Mouse (Mus musculus): ENCODE data around the gene Ttc24. TPM values are rescaled to one million over a fixed set of nuclear protein-coding genes. Genes with fewer than 3 reads are reported as not detected.

Gene Ttc24
- polyA plus RNA-seq, 1 experiment from 2014 or later, result not detected

DNA sequence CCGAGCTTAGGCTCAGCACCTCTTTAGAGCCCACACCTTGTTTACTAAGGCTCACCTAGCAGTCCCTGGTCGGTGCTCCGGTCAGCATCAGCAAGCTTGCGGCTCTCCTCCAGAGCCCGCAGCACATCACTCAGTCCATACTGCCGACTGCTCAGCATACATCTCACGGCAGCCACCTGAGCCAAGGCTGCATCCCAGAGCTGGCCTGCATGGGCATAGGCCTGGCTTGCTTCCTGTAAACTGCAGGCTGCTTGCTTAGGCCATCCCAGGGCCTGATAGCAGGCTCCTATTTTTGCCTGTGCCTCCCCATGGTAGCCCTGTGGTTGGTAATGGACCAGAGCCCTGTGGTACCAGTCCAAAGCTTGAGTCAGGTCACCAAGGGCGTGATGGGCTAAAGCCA is 3.3 kb downstream of the Ttc24 start:
- Histone ChIP-seq H3K4me3 (no peak overlapping the region), H3K36me3 (no peaks in the 10 kb centered on the region), H3K4me1 (no peaks in the 10 kb centered on the region), H3K27me3 (peaks cover 18% of the 10 kb centered on the region), H3K27ac (replicated peaks) (no peak overlapping the region), H3K9me3 (no peaks in the 10 kb centered on the region), H3K4me2 (replicated peaks) (no peak overlapping the region), H3K9ac (replicated peaks) (no peak overlapping the region)
- ATAC-seq (ENCODE audit: low FRiP score, low read depth), result no peak
- 87% methylated on average over 8 of the region's 8 CpGs for WGBS

DNA sequence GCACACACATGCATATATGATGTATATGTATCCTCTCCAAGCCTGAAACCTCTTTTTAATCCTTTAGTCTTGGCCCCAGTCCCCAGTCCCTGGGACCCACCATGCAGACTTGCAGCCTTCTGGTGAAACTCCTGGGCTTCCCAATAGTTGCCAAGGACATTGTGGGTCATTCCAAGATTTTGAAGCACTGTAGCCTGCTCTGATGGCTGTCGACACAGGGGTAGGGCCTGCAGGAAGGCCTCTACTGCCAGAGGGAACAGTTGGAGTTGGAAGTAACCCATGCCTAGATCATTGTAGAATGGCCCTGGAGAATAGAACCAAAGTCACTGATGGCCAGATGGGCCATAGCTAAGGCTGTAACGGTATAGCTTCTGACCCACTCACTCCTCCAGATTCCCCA is 3.8 kb downstream of the Ttc24 start:
- Histone ChIP-seq H3K27ac (replicated peaks) (no peak overlapping the region), H3K9me3 (no peaks in the 10 kb centered on the region), H3K4me2 (replicated peaks) (no peak overlapping the region), H3K4me1 (no peaks in the 10 kb centered on the region), H3K9ac (replicated peaks) (no peak overlapping the region), H3K4me3 (no peak overlapping the region), H3K27me3 (peaks cover 18% of the 10 kb centered on the region), H3K36me3 (no peaks in the 10 kb centered on the region)
- WGBS, result 77% methylated on average over 2 of the region's 2 CpGs
- no peak for ATAC-seq (ENCODE audit: low FRiP score, low read depth)

DNA sequence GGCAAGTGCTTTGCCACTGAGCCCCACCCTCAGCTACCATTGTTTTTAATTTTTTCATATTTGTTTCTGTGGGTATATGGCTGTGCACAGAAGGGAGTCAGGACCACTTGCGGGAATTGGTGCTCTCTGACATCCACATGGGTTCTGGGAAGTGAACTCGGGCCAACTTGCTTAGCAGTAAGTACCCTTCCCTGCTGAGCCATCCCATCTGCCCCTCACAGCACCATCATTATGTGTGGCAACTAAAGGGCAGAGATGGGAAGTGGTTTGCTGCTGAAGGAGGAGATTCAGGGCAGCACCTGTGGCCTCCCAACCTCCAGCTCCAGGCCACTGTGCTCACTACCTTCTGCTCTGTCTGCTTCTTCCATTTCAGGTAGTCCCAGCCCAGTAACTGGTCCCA is 4.5 kb downstream of the Ttc24 start:
- no peak for ATAC-seq (ENCODE audit: low FRiP score, low read depth)
- Histone ChIP-seq H3K9ac (replicated peaks) (no peak overlapping the region), H3K27ac (replicated peaks) (no peak overlapping the region), H3K4me2 (replicated peaks) (no peak overlapping the region), H3K27me3 (peaks cover 18% of the 10 kb centered on the region), H3K4me1 (no peaks in the 10 kb centered on the region), H3K4me3 (no peak overlapping the region), H3K36me3 (no peaks in the 10 kb centered on the region), H3K9me3 (no peaks in the 10 kb centered on the region)
- 68% methylated on average over 2 of the region's 2 CpGs for WGBS

DNA sequence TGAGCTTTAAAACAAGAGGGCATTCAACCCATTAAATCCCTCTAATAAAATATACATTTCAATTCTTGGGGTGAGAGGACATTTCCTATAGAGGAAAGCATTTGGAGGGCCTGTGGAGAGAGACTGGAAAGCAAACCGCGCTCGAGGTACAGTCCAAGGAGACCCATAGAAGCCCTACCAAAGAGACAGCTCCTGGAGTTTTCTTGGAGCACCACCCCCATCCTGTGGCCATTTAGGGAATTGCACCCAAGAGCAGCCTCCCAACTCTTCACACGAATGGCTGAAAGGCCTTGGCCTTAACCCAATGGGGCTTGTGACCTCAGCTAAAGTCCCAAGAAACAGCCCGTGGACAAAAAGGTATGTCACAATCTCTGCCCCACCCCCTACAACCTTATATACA is 6.3 kb downstream of the Ttc24 start:
- H3K4me2 ChIP-seq (replicated peaks), result no peak overlapping the region
- H3K4me3 ChIP-seq, result no peak overlapping the region
- H3K4me1 ChIP-seq, result no peaks in the 10 kb centered on the region
- 0 out of 2 replicates have a peak overlapping the region, but pooled peaks have one; percentile 11 for H3K9ac ChIP-seq (replicated peaks)
- H3K9me3 ChIP-seq, result no peaks in the 10 kb centered on the region
- H3K27me3 ChIP-seq, result peaks cover 18% of the 10 kb centered on the region
- no peaks in the 10 kb centered on the region for H3K36me3 ChIP-seq
- no peak for ATAC-seq (ENCODE audit: low FRiP score, low read depth)
- H3K27ac ChIP-seq (replicated peaks), result no peak overlapping the region
- 2% methylated on average over 5 of the region's 5 CpGs for WGBS

DNA sequence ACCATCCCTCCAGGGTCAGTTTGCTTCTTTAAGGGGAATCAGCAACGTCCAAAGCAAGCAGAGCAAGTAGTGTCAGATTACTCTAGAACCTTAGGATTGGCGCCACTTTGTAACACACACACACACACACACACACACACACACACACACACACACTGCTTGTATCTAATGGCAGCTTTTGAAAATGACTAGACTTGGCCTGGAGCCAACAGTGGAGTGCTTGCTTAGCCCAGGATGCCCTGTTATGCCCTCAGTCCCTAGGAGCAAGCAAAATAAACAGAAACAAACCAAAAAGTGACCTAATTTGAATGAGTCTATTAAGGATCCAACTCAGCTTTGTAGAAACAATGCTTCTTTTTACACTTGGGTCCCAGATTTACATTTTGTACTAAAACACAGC is 9.7 kb downstream of the Ttc24 start:
- no peaks in the 10 kb centered on the region for H3K36me3 ChIP-seq
- no peak overlapping the region for H3K4me2 ChIP-seq (replicated peaks)
- ATAC-seq (ENCODE audit: low FRiP score, low read depth), result no peak
- no peak overlapping the region for H3K9ac ChIP-seq (replicated peaks)
- WGBS, result 50% methylated on average over 2 of the region's 2 CpGs
- H3K4me3 ChIP-seq, result no peak overlapping the region
- H3K4me1 ChIP-seq, result no peaks in the 10 kb centered on the region
- H3K27ac ChIP-seq (replicated peaks), result no peak overlapping the region
- peaks cover 10% of the 10 kb centered on the region; the same call in 1 of the 2 replicates for H3K27me3 ChIP-seq
- H3K9me3 ChIP-seq, result no peaks in the 10 kb centered on the region

DNA sequence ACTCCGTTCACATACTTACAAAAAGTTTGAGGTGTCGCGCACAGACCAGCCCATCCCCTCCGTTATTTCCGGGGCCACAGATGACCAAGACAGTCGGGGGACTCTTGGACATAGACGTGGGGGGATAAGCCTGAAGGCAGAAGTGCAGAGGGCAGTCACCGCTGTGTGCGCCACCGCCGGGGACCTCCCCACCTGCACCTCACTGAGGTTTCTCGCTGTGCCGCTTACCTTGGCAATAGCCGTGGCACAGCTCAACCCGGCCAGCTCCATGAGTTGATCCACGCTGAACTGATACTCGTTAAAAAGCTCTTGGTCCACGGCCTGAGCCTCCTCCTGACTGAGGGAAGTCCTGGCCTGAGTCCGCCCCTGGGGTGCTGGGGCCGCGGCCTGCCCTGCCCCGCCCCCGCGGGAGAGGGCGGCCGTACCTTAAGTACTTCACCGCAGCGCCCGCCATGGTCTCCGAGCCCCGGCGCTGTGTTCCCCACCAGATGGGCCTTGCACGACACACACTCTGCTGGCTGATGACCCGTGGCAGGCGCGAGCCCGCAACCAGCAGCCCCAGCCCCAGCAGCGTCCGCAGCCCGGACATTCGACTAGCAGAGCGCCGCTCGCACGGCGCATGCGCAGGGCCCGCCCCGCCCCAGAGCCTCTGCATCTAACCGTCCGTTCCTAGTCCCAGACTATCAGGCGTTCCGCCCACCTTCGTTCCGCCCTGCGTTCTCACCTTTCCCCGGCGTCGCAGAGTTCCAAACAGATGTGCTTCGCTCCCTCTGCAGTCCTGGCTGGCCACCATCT is 20.0 kb downstream of the Ttc24 start, which contains the start of gene Naxe:
Naxe (minus strand) TSS at position 594 of the 795 bp plus-strand sequence.
- Histone ChIP-seq H3K4me1 (peaks cover 17% of the 10 kb centered on the region), H3K9ac (replicated peaks) (peak within 1 kb of the TSS; percentile 93), H3K4me2 (replicated peaks) (peak within 1 kb of the TSS; percentile 92), H3K27ac (replicated peaks) (peak within 1 kb of the TSS; percentile 75), H3K36me3 (peaks cover 31% of the 10 kb centered on the region), H3K27me3 (peaks cover 4% of the 10 kb centered on the region; the same call in 1 of the 2 replicates), H3K4me3 (peak within 1 kb of the TSS; percentile 92), H3K9me3 (no peaks in the 10 kb centered on the region)
- ATAC-seq (ENCODE audit: low FRiP score, low read depth), result peak; percentile 95
- WGBS, result under 1% methylated on average over 60 of the region's 60 CpGs

DNA sequence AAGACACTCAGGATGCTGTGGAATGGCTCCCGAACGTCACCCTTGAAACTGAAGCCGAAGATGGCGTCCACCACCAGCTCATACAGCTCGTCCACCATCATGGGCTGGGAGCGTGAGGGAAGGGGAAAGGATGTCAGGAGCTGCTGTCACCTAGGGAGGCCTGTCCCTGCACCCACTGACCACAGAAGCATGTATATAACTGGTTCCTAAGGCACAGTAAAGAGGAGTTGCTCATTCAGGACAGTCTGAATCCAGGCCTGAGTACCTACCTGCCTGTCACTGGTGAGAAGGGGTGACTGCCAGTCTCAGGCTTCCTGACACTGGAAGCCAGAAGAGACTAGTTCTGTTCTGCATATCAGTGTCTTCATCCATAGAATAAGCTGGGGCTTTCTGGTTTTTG is 21.1 kb downstream of the Ttc24 start:
- Histone ChIP-seq H3K9ac (replicated peaks) (no peak overlapping the region), H3K36me3 (peaks cover 42% of the 10 kb centered on the region), H3K9me3 (no peaks in the 10 kb centered on the region), H3K27me3 (peaks cover 4% of the 10 kb centered on the region; the same call in 1 of the 2 replicates), H3K4me2 (replicated peaks) (peak overlapping the region; percentile 92; the same call in 1 of the 2 replicates), H3K4me1 (peaks cover 17% of the 10 kb centered on the region), H3K4me3 (peak overlapping the region; percentile 92; the same call in 1 of the 2 replicates), H3K27ac (replicated peaks) (no peak overlapping the region)
- ATAC-seq (ENCODE audit: low FRiP score, low read depth), result no peak
- 86% methylated on average over 6 of the region's 6 CpGs for WGBS

DNA sequence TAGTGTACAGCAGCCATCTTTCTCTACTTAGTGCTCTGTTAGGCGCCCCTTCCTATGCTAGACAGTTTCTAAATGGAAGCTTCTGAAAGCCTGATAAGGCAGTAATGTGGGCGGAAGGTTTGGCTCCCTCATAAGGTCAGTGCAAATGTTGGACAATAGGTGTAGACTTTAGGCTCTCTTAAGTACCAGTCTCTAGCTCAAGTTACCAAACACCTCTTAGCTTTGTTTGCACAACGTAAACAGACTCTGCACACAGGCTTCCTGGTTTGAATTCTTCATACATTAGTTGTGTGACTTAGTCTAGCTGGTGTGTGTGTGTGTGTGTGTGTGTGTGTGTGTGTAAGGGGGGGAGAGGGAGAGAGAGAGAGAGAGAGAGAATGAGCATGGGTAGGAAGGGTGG is 28.6 kb downstream of the Ttc24 start:
- H3K4me3 ChIP-seq, result no peak overlapping the region
- peaks cover 39% of the 10 kb centered on the region for H3K36me3 ChIP-seq
- no peaks in the 10 kb centered on the region for H3K9me3 ChIP-seq
- no peaks in the 10 kb centered on the region for H3K4me1 ChIP-seq
- 90% methylated on average over 3 of the region's 3 CpGs for WGBS
- H3K27ac ChIP-seq (replicated peaks), result no peak overlapping the region
- no peaks in the 10 kb centered on the region for H3K27me3 ChIP-seq
- H3K4me2 ChIP-seq (replicated peaks), result no peak overlapping the region
- ATAC-seq (ENCODE audit: low FRiP score, low read depth), result no peak
- no peak overlapping the region for H3K9ac ChIP-seq (replicated peaks)

DNA sequence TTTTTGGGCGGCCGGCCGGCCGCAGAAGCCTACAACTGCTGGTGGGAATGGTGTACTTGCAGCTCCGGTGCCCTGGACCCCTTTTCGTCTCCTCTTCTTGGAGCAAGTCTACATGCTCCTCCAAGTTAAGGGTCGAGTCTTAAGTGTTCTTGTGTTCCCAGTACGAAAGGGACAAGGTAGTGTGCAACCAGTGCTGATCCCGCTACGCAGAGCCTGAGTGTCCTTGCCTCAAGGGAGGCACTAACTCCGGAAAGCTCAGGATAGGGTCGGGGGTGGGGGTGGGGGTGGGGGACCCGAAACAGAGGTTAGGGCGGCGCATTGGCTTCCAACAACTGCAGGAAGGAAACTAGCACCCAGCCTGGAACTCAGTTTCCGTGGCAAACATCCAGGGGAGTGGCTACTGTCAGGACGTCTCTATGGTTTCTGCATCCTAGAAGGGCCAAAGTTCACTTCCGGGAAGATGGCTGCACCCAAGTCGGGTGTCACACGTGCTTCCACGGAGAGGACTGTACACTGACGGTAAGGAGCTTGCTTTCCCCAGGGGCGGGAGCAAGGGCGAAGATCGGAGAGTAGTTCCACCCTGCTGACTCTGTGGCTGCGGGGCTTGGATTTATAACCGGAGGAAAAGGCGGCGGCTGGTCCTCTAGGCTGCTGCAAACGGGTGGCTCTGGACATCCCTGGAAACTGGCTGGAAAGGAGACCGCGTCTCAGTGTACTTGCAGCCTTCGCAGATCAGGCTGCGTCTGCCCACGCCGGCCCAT is 35.3 kb downstream of the Ttc24 start, which contains the start of gene Gpatch4:
Gpatch4 (plus strand) TSS at position 448 of the 761 bp plus-strand sequence.
- 12% methylated on average over 36 of the region's 36 CpGs for WGBS
- Histone ChIP-seq H3K27ac (replicated peaks) (no peak within 1 kb of the TSS), H3K9me3 (no peaks in the 10 kb centered on the region), H3K4me2 (replicated peaks) (peak within 1 kb of the TSS; percentile 76), H3K9ac (replicated peaks) (peak within 1 kb of the TSS; percentile 57), H3K4me1 (peaks cover 9% of the 10 kb centered on the region; the same call in 1 of the 2 replicates), H3K27me3 (peaks cover 14% of the 10 kb centered on the region), H3K4me3 (peak within 1 kb of the TSS; percentile 64), H3K36me3 (no peaks in the 10 kb centered on the region)
- peak; percentile 87 for ATAC-seq (ENCODE audit: low FRiP score, low read depth)

DNA sequence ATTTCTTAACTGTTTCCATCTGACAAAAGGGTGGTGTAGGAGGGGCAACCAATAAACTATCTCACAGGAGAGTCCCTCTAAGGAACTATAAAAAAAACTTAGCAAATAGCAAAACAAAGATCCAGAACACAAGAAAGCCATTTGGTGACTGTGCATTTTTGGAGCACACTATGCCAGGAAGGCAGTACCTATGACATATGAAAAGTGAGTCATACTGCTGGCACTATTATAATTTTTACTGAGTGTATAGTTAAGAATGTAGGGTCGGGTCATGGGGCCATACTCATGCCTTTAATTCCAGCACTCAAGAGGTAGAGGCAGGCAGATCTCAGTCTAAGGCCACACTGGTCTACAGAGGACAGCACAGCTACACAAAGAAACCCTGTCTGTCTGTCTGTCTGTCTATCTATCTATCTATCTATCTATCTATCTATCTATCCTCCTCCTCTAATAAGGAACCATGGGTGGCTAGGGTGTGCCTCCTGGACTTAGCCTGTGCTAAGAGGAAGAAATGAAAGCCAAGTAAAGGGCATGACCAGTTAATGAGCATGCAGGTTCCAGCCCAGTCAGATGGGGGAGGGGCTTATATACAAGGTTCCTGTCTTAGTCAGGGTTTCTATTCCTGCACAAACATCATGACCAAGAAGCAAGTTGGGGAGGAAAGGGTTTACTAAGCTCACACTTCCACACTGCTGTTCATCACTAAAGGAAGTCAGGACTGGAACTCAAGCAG is 42.4 kb downstream of the Ttc24 start:
- Histone ChIP-seq H3K4me3 (no peak overlapping the region), H3K27me3 (peaks cover 33% of the 10 kb centered on the region), H3K4me2 (replicated peaks) (no peak overlapping the region), H3K9me3 (no peaks in the 10 kb centered on the region), H3K4me1 (no peaks in the 10 kb centered on the region), H3K36me3 (no peaks in the 10 kb centered on the region), H3K27ac (replicated peaks) (no peak overlapping the region), H3K9ac (replicated peaks) (no peak overlapping the region)
- no peak for ATAC-seq (ENCODE audit: low FRiP score, low read depth)
- WGBS, result 75% methylated on average over 1 of the region's 1 CpGs

DNA sequence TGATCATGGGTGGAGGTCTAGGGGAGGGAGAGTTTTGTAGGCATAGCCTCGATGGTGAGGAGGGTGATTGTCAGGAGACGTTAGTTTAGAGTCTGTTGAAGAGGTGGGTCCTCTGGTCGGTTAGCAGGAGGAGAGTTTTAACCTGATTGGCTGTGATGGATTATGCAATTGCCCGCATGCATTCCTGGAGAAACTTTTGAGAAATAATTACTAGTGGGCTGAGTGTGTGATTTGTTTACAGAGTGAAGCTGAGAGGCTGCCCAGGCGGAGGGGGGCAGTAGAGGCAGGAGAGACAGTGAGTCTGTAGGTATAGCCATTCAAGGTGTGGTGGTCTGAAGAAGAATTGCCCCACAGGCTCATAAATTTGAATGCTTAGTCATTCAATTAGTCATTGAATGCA is 44.6 kb downstream of the Ttc24 start:
- H3K27me3 ChIP-seq, result peaks cover 41% of the 10 kb centered on the region
- WGBS, result 84% methylated on average over 5 of the region's 5 CpGs

More for the DNA sequence above, 44.6 kb downstream of the Ttc24 start:
- Histone ChIP-seq H3K4me2 (replicated peaks) (no peak overlapping the region), H3K9ac (replicated peaks) (no peak overlapping the region), H3K4me1 (no peaks in the 10 kb centered on the region), H3K4me3 (no peak overlapping the region), H3K36me3 (no peaks in the 10 kb centered on the region), H3K9me3 (no peaks in the 10 kb centered on the region), H3K27ac (replicated peaks) (no peak overlapping the region)
- no peak for ATAC-seq (ENCODE audit: low FRiP score, low read depth)
